Mouse (Mus musculus): ENCODE measurements at regions not wholly inside any gene's neighbourhood (a gene's known extent, or its start where the extent isn't known, plus 50 kb on each side); places are given as distances from the start of the nearest gene placed in this dataset.

- peaks cover 78% of the 10 kb centered on the region for H3K27me3 ChIP-seq
- ATAC-seq (ENCODE audit: low FRiP score), result no peak
Measured at GRCm38 (mm10) chr9:46467671-46468070, 147.9 kb upstream of the 4931429L15Rik start.

GRCm38 (mm10) chr9:46462681-46463080 is 142.9 kb upstream of the 4931429L15Rik start:
- Histone ChIP-seq H3K27me3 (peaks cover 61% of the 10 kb centered on the region), H3K4me2 (no peak overlapping the region), H3K9ac (no peak overlapping the region), H3K4me3 (replicated peaks) (no peak overlapping the region), H3K9me3 (no peaks in the 10 kb centered on the region), H3K36me3 (replicated peaks) (no peaks in the 10 kb centered on the region), H3K27ac (no peak overlapping the region), H3K4me1 (no peaks in the 10 kb centered on the region)
- no peak for ATAC-seq (ENCODE audit: low FRiP score)
- WGBS, result 93% methylated on average over 5 of the region's 5 CpGs

More at GRCm38 (mm10) chr9:46467671-46468070, 147.9 kb upstream of the 4931429L15Rik start:
- no peak overlapping the region for H3K9ac ChIP-seq
- no peaks in the 10 kb centered on the region for H3K9me3 ChIP-seq
- no peak overlapping the region for H3K4me2 ChIP-seq
- no peaks in the 10 kb centered on the region for H3K36me3 ChIP-seq (replicated peaks)
- 11% methylated on average over 3 of the region's 3 CpGs for WGBS
- H3K27ac ChIP-seq, result no peak overlapping the region
- peaks cover 20% of the 10 kb centered on the region for H3K4me1 ChIP-seq
- H3K4me3 ChIP-seq (replicated peaks), result no peak overlapping the region

- H3K27me3 ChIP-seq, result peaks cover 31% of the 10 kb centered on the region; the same call in 1 of the 2 replicates
- H3K36me3 ChIP-seq (replicated peaks), result no peaks in the 10 kb centered on the region
- H3K4me3 ChIP-seq (replicated peaks), result no peak overlapping the region
- H3K9me3 ChIP-seq, result no peaks in the 10 kb centered on the region
- H3K27ac ChIP-seq, result no peak overlapping the region
- H3K4me1 ChIP-seq, result peaks cover 12% of the 10 kb centered on the region
- 59% methylated on average over 6 of the region's 6 CpGs for WGBS
- no peak for ATAC-seq (ENCODE audit: low FRiP score)
- H3K9ac ChIP-seq, result no peak overlapping the region
- no peak overlapping the region for H3K4me2 ChIP-seq
Measured at GRCm38 (mm10) chr9:46457945-46458344, 138.2 kb upstream of the 4931429L15Rik start.

GRCm38 (mm10) chr9:46454807-46455610 is 135.2 kb upstream of the 4931429L15Rik start:
- H3K27me3 ChIP-seq, result peaks cover 20% of the 10 kb centered on the region; the same call in 1 of the 2 replicates
- no peak overlapping the region for H3K4me2 ChIP-seq
- WGBS, result 66% methylated on average over 7 of the region's 7 CpGs
- peaks cover 12% of the 10 kb centered on the region for H3K4me1 ChIP-seq
- H3K4me3 ChIP-seq (replicated peaks), result no peak overlapping the region
- no peak overlapping the region for H3K27ac ChIP-seq
- ATAC-seq (ENCODE audit: low FRiP score), result no peak
- H3K9me3 ChIP-seq, result no peaks in the 10 kb centered on the region
- H3K9ac ChIP-seq, result no peak overlapping the region
- no peaks in the 10 kb centered on the region for H3K36me3 ChIP-seq (replicated peaks)

GRCm38 (mm10) chr9:46443191-46444095 is 123.7 kb upstream of the 4931429L15Rik start:
- peak overlapping the region; percentile 33 for H3K4me3 ChIP-seq (replicated peaks)
- peak overlapping the region; percentile 63 for H3K4me2 ChIP-seq
- peak; percentile 75 for ATAC-seq (ENCODE audit: low FRiP score)
- H3K27me3 ChIP-seq, result peaks cover 82% of the 10 kb centered on the region
- H3K36me3 ChIP-seq (replicated peaks), result no peaks in the 10 kb centered on the region
- peak overlapping the region; percentile 74 for H3K27ac ChIP-seq
- H3K9ac ChIP-seq, result peak overlapping the region; percentile 43
- H3K4me1 ChIP-seq, result peaks cover 31% of the 10 kb centered on the region
- no peaks in the 10 kb centered on the region for H3K9me3 ChIP-seq
- under 1% methylated on average over 53 of the region's 53 CpGs for WGBS

GRCm38 (mm10) chr9:46442739-46443181 is 123.0 kb upstream of the 4931429L15Rik start:
- Histone ChIP-seq H3K27ac (peak overlapping the region; percentile 74), H3K4me3 (replicated peaks) (peak overlapping the region; percentile 33), H3K4me1 (peaks cover 31% of the 10 kb centered on the region), H3K9me3 (no peaks in the 10 kb centered on the region), H3K4me2 (peak overlapping the region; percentile 63), H3K27me3 (peaks cover 89% of the 10 kb centered on the region), H3K9ac (peak overlapping the region; percentile 36), H3K36me3 (replicated peaks) (no peaks in the 10 kb centered on the region)
- ATAC-seq (ENCODE audit: low FRiP score), result peak; percentile 87
- under 1% methylated on average over 19 of the region's 19 CpGs for WGBS

GRCm38 (mm10) chr9:46440226-46440625 is 120.4 kb upstream of the 4931429L15Rik start:
- H3K36me3 ChIP-seq (replicated peaks), result no peaks in the 10 kb centered on the region
- peaks cover 9% of the 10 kb centered on the region; the same call in 1 of the 2 replicates for H3K9me3 ChIP-seq
- peaks cover 76% of the 10 kb centered on the region for H3K27me3 ChIP-seq
- H3K27ac ChIP-seq, result no peak overlapping the region
- ATAC-seq (ENCODE audit: low FRiP score), result no peak
- H3K9ac ChIP-seq, result no peak overlapping the region
- H3K4me3 ChIP-seq (replicated peaks), result no peak overlapping the region
- WGBS, result 65% methylated on average over 5 of the region's 5 CpGs
- no peak overlapping the region for H3K4me2 ChIP-seq
- peaks cover 31% of the 10 kb centered on the region for H3K4me1 ChIP-seq

- WGBS, result 53% methylated on average over 3 of the region's 3 CpGs
- H3K4me2 ChIP-seq, result no peak overlapping the region
- H3K27me3 ChIP-seq, result peaks cover 40% of the 10 kb centered on the region
- no peak overlapping the region for H3K27ac ChIP-seq
- no peak overlapping the region for H3K9ac ChIP-seq
- H3K9me3 ChIP-seq, result peaks cover 10% of the 10 kb centered on the region; the same call in 1 of the 2 replicates
- peaks cover 11% of the 10 kb centered on the region; the same call in 1 of the 2 replicates for H3K4me1 ChIP-seq
- H3K4me3 ChIP-seq (replicated peaks), result no peak overlapping the region
- no peaks in the 10 kb centered on the region for H3K36me3 ChIP-seq (replicated peaks)
- no peak for ATAC-seq (ENCODE audit: low FRiP score)
Measured at GRCm38 (mm10) chr9:46434700-46435099, 114.9 kb upstream of the 4931429L15Rik start.

- H3K27ac ChIP-seq, result no peak overlapping the region
- peaks cover 35% of the 10 kb centered on the region for H3K27me3 ChIP-seq
- no peak for ATAC-seq (ENCODE audit: low FRiP score)
- H3K9ac ChIP-seq, result no peak overlapping the region
- WGBS, result 75% methylated on average over 5 of the region's 5 CpGs
- H3K4me2 ChIP-seq, result no peak overlapping the region
- no peaks in the 10 kb centered on the region for H3K36me3 ChIP-seq (replicated peaks)
- H3K4me1 ChIP-seq, result peaks cover 8% of the 10 kb centered on the region; the same call in 1 of the 2 replicates
- peaks cover 10% of the 10 kb centered on the region; the same call in 1 of the 2 replicates for H3K9me3 ChIP-seq
- H3K4me3 ChIP-seq (replicated peaks), result no peak overlapping the region
Measured at GRCm38 (mm10) chr9:46433716-46434115, 113.9 kb upstream of the 4931429L15Rik start.

GRCm38 (mm10) chr9:46431053-46431452 is 111.3 kb upstream of the 4931429L15Rik start:
- no peak for ATAC-seq (ENCODE audit: low FRiP score)
- H3K4me1 ChIP-seq, result peaks cover 6% of the 10 kb centered on the region; the same call in 1 of the 2 replicates
- no peaks in the 10 kb centered on the region for H3K36me3 ChIP-seq (replicated peaks)
- WGBS, result 56% methylated on average over 13 of the region's 13 CpGs
- peaks cover 19% of the 10 kb centered on the region; the same call in 1 of the 2 replicates for H3K27me3 ChIP-seq
- no peak overlapping the region for H3K4me3 ChIP-seq (replicated peaks)
- H3K9ac ChIP-seq, result no peak overlapping the region
- no peak overlapping the region for H3K4me2 ChIP-seq
- no peak overlapping the region for H3K27ac ChIP-seq
- H3K9me3 ChIP-seq, result peaks cover 9% of the 10 kb centered on the region; the same call in 1 of the 2 replicates

- Histone ChIP-seq H3K36me3 (replicated peaks) (no peaks in the 10 kb centered on the region), H3K9ac (no peak overlapping the region), H3K4me3 (replicated peaks) (no peak overlapping the region), H3K4me2 (no peak overlapping the region), H3K27me3 (peaks cover 10% of the 10 kb centered on the region; the same call in 1 of the 2 replicates), H3K27ac (no peak overlapping the region), H3K9me3 (no peaks in the 10 kb centered on the region), H3K4me1 (peaks cover 6% of the 10 kb centered on the region; the same call in 1 of the 2 replicates)
- 87% methylated on average over 12 of the region's 12 CpGs for WGBS
- ATAC-seq (ENCODE audit: low FRiP score), result no peak
Measured at GRCm38 (mm10) chr9:46423184-46423967, 103.6 kb upstream of the 4931429L15Rik start.

Measured in forebrain, embryonic 12.5 days (tissue).